Mouse (Mus musculus): ENCODE measurements at regions not wholly inside any gene's neighbourhood (a gene's known extent, or its start where the extent isn't known, plus 50 kb on each side); places are given as distances from the start of the nearest gene placed in this dataset.

GRCm38 (mm10) chr12:12765055-12765454, 176.7 kb downstream of the Mycn start:
- H3K9ac ChIP-seq (ENCODE audit: low read depth, low read length), result no peak overlapping the region
- 0 out of 2 replicates have a peak, but pooled peaks cover 3% of the 10 kb centered on the region for H3K4me1 ChIP-seq (replicated peaks; ENCODE audit: control insufficient read depth, insufficient read depth, low read length)
- no peak overlapping the region for H3K4me3 ChIP-seq (ENCODE audit: low read depth, low read length)
- DNase-seq (ENCODE audit: low spot score) (no peak), ATAC-seq (ENCODE audit: low FRiP score) (no peak; the same call in 1 of the 2 replicates)
- H3K27ac ChIP-seq (ENCODE audit: low read depth, low read length), result no peak overlapping the region
- no peaks in the 10 kb centered on the region for H3K36me3 ChIP-seq (ENCODE audit: control insufficient read depth, insufficient read depth, low read length)
- WGBS, result 86% methylated on average over 8 of the region's 8 CpGs
- H3K4me2 ChIP-seq (replicated peaks; ENCODE audit: low read depth, low read length), result no peak overlapping the region
- no peaks in the 10 kb centered on the region for H3K9me3 ChIP-seq (ENCODE audit: control insufficient read depth, low read length)
- no peaks in the 10 kb centered on the region for H3K27me3 ChIP-seq (ENCODE audit: control insufficient read depth, insufficient read depth, low read length)

DNA sequence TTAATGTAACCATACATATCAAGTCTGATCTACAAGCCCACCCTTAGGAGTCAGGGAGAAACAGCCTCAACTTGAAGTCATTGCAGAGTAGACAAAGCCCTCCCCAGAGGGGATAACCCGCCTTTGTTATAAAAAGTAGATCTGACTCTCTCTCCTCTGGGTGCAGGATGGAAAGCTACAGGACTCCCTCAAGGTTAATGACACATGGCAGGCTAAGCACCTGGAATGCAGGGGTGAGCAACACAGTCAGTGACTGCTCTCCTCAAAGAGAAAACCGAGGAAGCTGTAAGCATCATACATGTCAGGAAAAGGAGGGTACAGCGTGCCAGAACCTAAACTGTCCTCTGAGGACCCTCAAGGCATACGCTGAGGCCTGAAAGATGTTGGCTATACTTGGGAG, 177.1 kb downstream of the Mycn start:
- H3K27ac ChIP-seq (ENCODE audit: low read depth, low read length), result no peak overlapping the region
- H3K9me3 ChIP-seq (ENCODE audit: control insufficient read depth, low read length), result no peaks in the 10 kb centered on the region
- WGBS, result 88% methylated on average over 4 of the region's 4 CpGs
- ATAC-seq (ENCODE audit: low FRiP score) (no peak; the same call in 1 of the 2 replicates), DNase-seq (ENCODE audit: low spot score) (no peak)
- 0 out of 2 replicates have a peak, but pooled peaks cover 3% of the 10 kb centered on the region for H3K4me1 ChIP-seq (replicated peaks; ENCODE audit: control insufficient read depth, insufficient read depth, low read length)
- H3K36me3 ChIP-seq (ENCODE audit: control insufficient read depth, insufficient read depth, low read length), result no peaks in the 10 kb centered on the region
- no peak overlapping the region for H3K4me2 ChIP-seq (replicated peaks; ENCODE audit: low read depth, low read length)
- no peak overlapping the region for H3K4me3 ChIP-seq (ENCODE audit: low read depth, low read length)
- no peaks in the 10 kb centered on the region for H3K27me3 ChIP-seq (ENCODE audit: control insufficient read depth, insufficient read depth, low read length)
- no peak overlapping the region for H3K9ac ChIP-seq (ENCODE audit: low read depth, low read length)

- WGBS, result 55% methylated on average over 2 of the region's 2 CpGs
- Histone ChIP-seq H3K4me1 (replicated peaks; ENCODE audit: control insufficient read depth, insufficient read depth, low read length) (no peaks in the 10 kb centered on the region), H3K4me2 (replicated peaks; ENCODE audit: low read depth, low read length) (no peak overlapping the region), H3K9me3 (ENCODE audit: control insufficient read depth, low read length) (no peaks in the 10 kb centered on the region), H3K9ac (ENCODE audit: low read depth, low read length) (no peak overlapping the region), H3K27ac (ENCODE audit: low read depth, low read length) (no peak overlapping the region), H3K4me3 (ENCODE audit: low read depth, low read length) (no peak overlapping the region), H3K27me3 (ENCODE audit: control insufficient read depth, insufficient read depth, low read length) (no peaks in the 10 kb centered on the region), H3K36me3 (ENCODE audit: control insufficient read depth, insufficient read depth, low read length) (no peaks in the 10 kb centered on the region)
- DNase-seq (ENCODE audit: low spot score) (no peak), ATAC-seq (ENCODE audit: low FRiP score) (no peak)
Measured at GRCm38 (mm10) chr12:12756301-12756948, 185.3 kb downstream of the Mycn start.

DNA sequence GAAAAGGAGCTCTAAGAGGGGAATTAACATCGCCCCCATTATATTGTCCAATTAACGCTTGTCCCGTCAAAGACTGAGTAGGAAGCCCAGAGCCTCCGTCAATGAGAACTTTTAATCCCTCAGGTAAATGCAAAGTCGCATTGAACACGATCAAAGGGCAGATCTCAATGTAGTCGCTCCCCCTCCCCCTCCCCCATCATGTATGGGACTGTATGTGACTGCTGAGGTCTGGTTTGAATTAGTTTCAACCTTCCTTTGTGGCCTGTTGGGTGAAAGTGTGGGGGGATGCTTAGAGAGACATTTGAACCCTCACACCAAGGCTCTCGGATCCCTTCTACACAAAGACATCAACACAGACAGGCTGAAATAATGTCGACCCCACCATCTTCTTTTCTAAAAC, 187.9 kb downstream of the Mycn start:
- no peak overlapping the region for H3K9ac ChIP-seq (ENCODE audit: low read depth, low read length)
- no peak overlapping the region for H3K4me3 ChIP-seq (ENCODE audit: low read depth, low read length)
- H3K4me1 ChIP-seq (replicated peaks; ENCODE audit: control insufficient read depth, insufficient read depth, low read length), result no peaks in the 10 kb centered on the region
- DNase-seq (ENCODE audit: low spot score) (no peak), ATAC-seq (ENCODE audit: low FRiP score) (no peak)
- H3K36me3 ChIP-seq (ENCODE audit: control insufficient read depth, insufficient read depth, low read length), result no peaks in the 10 kb centered on the region
- H3K27ac ChIP-seq (ENCODE audit: low read depth, low read length), result no peak overlapping the region
- H3K27me3 ChIP-seq (ENCODE audit: control insufficient read depth, insufficient read depth, low read length), result no peaks in the 10 kb centered on the region
- H3K4me2 ChIP-seq (replicated peaks; ENCODE audit: low read depth, low read length), result no peak overlapping the region
- WGBS, result 18% methylated on average over 9 of the region's 9 CpGs
- H3K9me3 ChIP-seq (ENCODE audit: control insufficient read depth, low read length), result no peaks in the 10 kb centered on the region

DNA sequence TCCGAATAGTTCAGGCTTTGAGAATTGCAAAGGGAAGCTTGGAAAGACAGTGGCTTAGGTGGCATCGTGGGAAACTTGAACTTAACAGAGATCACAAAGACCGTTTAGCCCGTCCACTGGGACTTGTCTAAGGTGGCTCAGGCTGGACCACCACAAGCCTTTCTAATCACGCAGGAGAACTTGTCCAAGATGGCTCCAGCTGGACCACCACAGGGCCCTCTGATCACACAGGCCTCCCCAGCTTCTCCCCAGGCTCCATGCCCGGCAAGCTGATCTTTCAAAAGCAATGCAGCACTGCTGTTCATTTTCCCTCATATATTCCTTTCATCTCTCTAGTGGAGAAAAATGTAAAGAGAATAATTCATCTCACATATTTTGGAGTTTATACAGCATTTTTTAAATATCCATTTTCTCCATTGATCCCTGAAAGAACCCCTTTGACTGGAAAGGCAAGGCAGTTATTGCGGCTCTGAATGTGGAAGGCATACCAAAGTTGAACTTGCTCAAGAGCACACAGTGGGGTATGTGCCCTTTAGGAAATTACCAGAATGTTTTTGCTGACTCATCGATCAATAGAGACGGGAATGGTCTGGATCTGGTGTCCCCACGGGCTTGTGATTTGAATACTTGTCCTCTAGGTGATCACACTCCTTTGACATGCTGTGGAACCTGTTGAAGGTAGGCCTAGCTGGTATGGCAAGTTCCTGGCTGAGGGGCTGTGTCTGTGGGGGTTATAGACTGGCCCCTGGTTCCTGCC, 189.9 kb downstream of the Mycn start:
- no peak overlapping the region for H3K4me2 ChIP-seq (replicated peaks; ENCODE audit: low read depth, low read length)
- no peaks in the 10 kb centered on the region for H3K4me1 ChIP-seq (replicated peaks; ENCODE audit: control insufficient read depth, insufficient read depth, low read length)
- no peak for ATAC-seq (ENCODE audit: low FRiP score)
- H3K9ac ChIP-seq (ENCODE audit: low read depth, low read length), result no peak overlapping the region
- 93% methylated on average over 10 of the region's 10 CpGs for whole genome bisulfite sequencing
- DNase-seq (ENCODE audit: low spot score), result no peak
- no peaks in the 10 kb centered on the region for H3K9me3 ChIP-seq (ENCODE audit: control insufficient read depth, low read length)
- no peaks in the 10 kb centered on the region for H3K27me3 ChIP-seq (ENCODE audit: control insufficient read depth, insufficient read depth, low read length)
- no peak overlapping the region for H3K4me3 ChIP-seq (ENCODE audit: low read depth, low read length)
- H3K36me3 ChIP-seq (ENCODE audit: control insufficient read depth, insufficient read depth, low read length), result no peaks in the 10 kb centered on the region
- no peak overlapping the region for H3K27ac ChIP-seq (ENCODE audit: low read depth, low read length)

GRCm38 (mm10) chr12:12749690-12750089, 192.0 kb downstream of the Mycn start:
- Histone ChIP-seq H3K4me2 (replicated peaks; ENCODE audit: low read depth, low read length) (no peak overlapping the region), H3K4me3 (ENCODE audit: low read depth, low read length) (no peak overlapping the region), H3K27me3 (ENCODE audit: control insufficient read depth, insufficient read depth, low read length) (no peaks in the 10 kb centered on the region), H3K36me3 (ENCODE audit: control insufficient read depth, insufficient read depth, low read length) (no peaks in the 10 kb centered on the region), H3K27ac (ENCODE audit: low read depth, low read length) (no peak overlapping the region), H3K9ac (ENCODE audit: low read depth, low read length) (no peak overlapping the region), H3K4me1 (replicated peaks; ENCODE audit: control insufficient read depth, insufficient read depth, low read length) (no peaks in the 10 kb centered on the region), H3K9me3 (ENCODE audit: control insufficient read depth, low read length) (no peaks in the 10 kb centered on the region)
- DNase-seq (ENCODE audit: low spot score), result no peak
- no peak for ATAC-seq (ENCODE audit: low FRiP score)
- 92% methylated on average over 3 of the region's 3 CpGs for WGBS

DNA sequence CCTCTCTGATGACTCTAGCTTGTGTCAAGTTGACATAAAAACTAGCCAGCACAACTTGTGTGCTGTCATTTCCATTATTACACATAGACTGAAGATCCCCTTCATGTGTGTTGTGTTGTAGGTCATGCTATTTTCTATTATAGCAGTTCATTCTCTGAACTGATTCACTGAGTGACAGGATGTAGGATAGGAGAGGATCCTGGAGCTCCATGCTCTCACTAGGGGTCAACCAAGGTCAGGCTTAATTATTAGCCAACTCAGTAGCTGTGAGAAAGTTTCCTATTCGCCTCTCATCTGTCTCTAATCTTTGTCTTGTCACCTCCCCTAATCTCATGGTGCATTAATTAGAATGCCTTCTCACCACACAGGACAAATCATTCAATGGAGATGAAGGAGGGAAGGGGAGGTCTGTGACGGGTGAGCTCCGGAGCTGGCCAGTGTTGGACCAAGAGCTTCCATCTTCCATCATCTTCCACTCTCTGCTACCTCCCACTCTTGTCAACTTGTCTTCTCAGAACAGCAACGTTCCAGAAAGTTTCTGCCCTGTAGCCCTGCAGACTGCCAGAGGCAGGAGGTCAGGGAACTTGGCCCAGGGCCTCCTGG, 194.8 kb downstream of the Mycn start:
- H3K27ac ChIP-seq (ENCODE audit: low read depth, low read length), result no peak overlapping the region
- ATAC-seq (ENCODE audit: low FRiP score), result no peak

GRCm38 (mm10) chr12:12744492-12744891, 197.2 kb downstream of the Mycn start:
- H3K27ac ChIP-seq (ENCODE audit: low read depth, low read length), result no peak overlapping the region
- 76% methylated on average over 2 of the region's 2 CpGs for WGBS
- no peaks in the 10 kb centered on the region for H3K36me3 ChIP-seq (ENCODE audit: control insufficient read depth, insufficient read depth, low read length)
- no peak overlapping the region for H3K4me3 ChIP-seq (ENCODE audit: low read depth, low read length)
- no peaks in the 10 kb centered on the region for H3K27me3 ChIP-seq (ENCODE audit: control insufficient read depth, insufficient read depth, low read length)
- no peak for DNase-seq (ENCODE audit: low spot score)
- ATAC-seq (ENCODE audit: low FRiP score), result no peak
- H3K4me1 ChIP-seq (replicated peaks; ENCODE audit: control insufficient read depth, insufficient read depth, low read length), result no peaks in the 10 kb centered on the region
- H3K9ac ChIP-seq (ENCODE audit: low read depth, low read length), result no peak overlapping the region
- H3K9me3 ChIP-seq (ENCODE audit: control insufficient read depth, low read length), result no peaks in the 10 kb centered on the region
- H3K4me2 ChIP-seq (replicated peaks; ENCODE audit: low read depth, low read length), result no peak overlapping the region

More for the DNA sequence above, 194.8 kb downstream of the Mycn start:
- Histone ChIP-seq H3K27me3 (ENCODE audit: control insufficient read depth, insufficient read depth, low read length) (no peaks in the 10 kb centered on the region), H3K9ac (ENCODE audit: low read depth, low read length) (no peak overlapping the region), H3K9me3 (ENCODE audit: control insufficient read depth, low read length) (no peaks in the 10 kb centered on the region), H3K4me2 (replicated peaks; ENCODE audit: low read depth, low read length) (no peak overlapping the region), H3K4me3 (ENCODE audit: low read depth, low read length) (no peak overlapping the region), H3K4me1 (replicated peaks; ENCODE audit: control insufficient read depth, insufficient read depth, low read length) (no peaks in the 10 kb centered on the region), H3K36me3 (ENCODE audit: control insufficient read depth, insufficient read depth, low read length) (no peaks in the 10 kb centered on the region)
- 37% methylated on average over 4 of the region's 4 CpGs for WGBS
- no peak for DNase-seq (ENCODE audit: low spot score)
